Mouse (Mus musculus) CH12.LX (cell line): ENCODE results near the gene Jaml. TPM values are rescaled to one million over a fixed set of nuclear protein-coding genes. Genes with fewer than 3 reads are reported as not detected.

Experiments used
- DNase-seq: peaks from one replicate; pipeline ENCODE4 v3.0.0-alpha.2; 2013; ENCODE audit errors: extremely low read depth
- H3K27ac ChIP-seq: 2 replicates; pipeline ENCODE4 v1.5.1; 2012; ENCODE audit warnings: low read depth, mild to moderate bottlenecking, control low read depth, moderate library complexity; ENCODE audit not compliant: insufficient read depth
- H3K27me3 ChIP-seq: replicated peaks from 2 replicates; pipeline ENCODE3; 2012; ENCODE audit warnings: inconsistent platforms
- H3K36me3 ChIP-seq, 2 experiments: replicated peaks in 1 of 2; 2 replicates each; pipeline versions ENCODE3 to v1.6.1; 2012; ENCODE audit warnings: inconsistent platforms in 1 of 2, low read length in 1 of 2, mild to moderate bottlenecking in 1 of 2, mixed read lengths in 1 of 2, moderate library complexity in 1 of 2; ENCODE audit not compliant: control insufficient read depth in 1 of 2, insufficient read depth in 1 of 2
- H3K4me1 ChIP-seq, 2 experiments: 2 replicates each; pipeline ENCODE4 v1.6.1; 2012; ENCODE audit warnings: inconsistent platforms in 1 of 2, moderate library complexity in 1 of 2; ENCODE audit not compliant: insufficient read depth in 2 of 2, control insufficient read depth in 1 of 2
- H3K4me2 ChIP-seq: 2 replicates; pipeline ENCODE4 v1.6.1; 2012; ENCODE audit warnings: low read depth, mild to moderate bottlenecking, control low read depth; ENCODE audit not compliant: poor library complexity, insufficient read depth, severe bottlenecking
- H3K4me3 ChIP-seq, 3 experiments: fragments of 150-350 bp in 1 of 3; sonication (generic) in 1 of 3; replicated peaks in 1 of 3; 2 replicates each; pipeline versions ENCODE3 to v1.5.1; 2011 to 2012; ENCODE audit warnings: low read depth in 2 of 3, low read length in 2 of 3, mild to moderate bottlenecking in 2 of 3, moderate library complexity in 2 of 3, control low read depth in 1 of 3, improper control_type of control experiment in 1 of 3, inconsistent platforms in 1 of 3, mixed read lengths in 1 of 3; ENCODE audit not compliant: poor library complexity in 1 of 3
- H3K79me2 ChIP-seq: replicated peaks from 2 replicates; pipeline ENCODE4 v1.6.1; 2012; ENCODE audit warnings: mild to moderate bottlenecking, moderate library complexity; ENCODE audit not compliant: control insufficient read depth, poor library complexity, insufficient read depth, severe bottlenecking; ENCODE audit errors: extremely low read depth
- H3K9ac ChIP-seq: 2 replicates; pipeline ENCODE4 v1.6.1; 2012; ENCODE audit warnings: low read depth, mild to moderate bottlenecking, control low read depth, moderate library complexity; ENCODE audit not compliant: insufficient read depth
- H3K9me3 ChIP-seq: replicated peaks from 2 replicates; pipeline ENCODE3; 2012; ENCODE audit warnings: low read length, inconsistent platforms, mixed read lengths
- BHLHE40 ChIP-seq: IDR thresholded peaks from 2 replicates; pipeline ENCODE4 v1.6.1; 2011; ENCODE audit warnings: mild to moderate bottlenecking, low read depth, low read length, improper control_type of control experiment
- CHD1 ChIP-seq: IDR thresholded peaks from 2 replicates; pipeline ENCODE4 v1.6.1; 2012; ENCODE audit warnings: low read depth, low read length, improper control_type of control experiment, inconsistent platforms
- ELF1 ChIP-seq: IDR thresholded peaks from 2 replicates; pipeline ENCODE4 v1.6.1; 2014; ENCODE audit warnings: low read depth, mild to moderate bottlenecking, inconsistent platforms, low read length, improper control_type of control experiment
- EP300 ChIP-seq: IDR thresholded peaks from 2 replicates; pipeline ENCODE4 v1.6.1; 2011; ENCODE audit warnings: low read length, improper control_type of control experiment
- HCFC1 ChIP-seq: IDR thresholded peaks from 2 replicates; pipeline ENCODE4 v1.6.1; 2012; ENCODE audit warnings: low read depth, mild to moderate bottlenecking, inconsistent platforms, low read length, improper control_type of control experiment
- IRF4 ChIP-seq: IDR thresholded peaks from 2 replicates; pipeline ENCODE4 v1.6.1; 2014; ENCODE audit warnings: low read depth, mild to moderate bottlenecking, inconsistent platforms, low read length, improper control_type of control experiment
- JUN ChIP-seq: IDR thresholded peaks from 2 replicates; pipeline ENCODE4 v1.6.1; 2011; ENCODE audit warnings: low read depth, mild to moderate bottlenecking, low read length, improper control_type of control experiment, moderate library complexity; ENCODE audit not compliant: insufficient read depth
- KAT2A ChIP-seq: IDR thresholded peaks from 2 replicates; pipeline ENCODE4 v1.6.1; 2012; ENCODE audit warnings: low read length, improper control_type of control experiment, inconsistent platforms; ENCODE audit not compliant: insufficient replicate concordance
- MAFK ChIP-seq: IDR thresholded peaks from 2 replicates; pipeline ENCODE4 v1.6.1; 2011; ENCODE audit warnings: low read length, improper control_type of control experiment; ENCODE audit not compliant: insufficient replicate concordance
- MAZ ChIP-seq: IDR thresholded peaks from 2 replicates; pipeline ENCODE4 v1.6.1; 2012; ENCODE audit warnings: low read depth, mild to moderate bottlenecking, inconsistent platforms, low read length, improper control_type of control experiment, moderate library complexity
- MEF2A ChIP-seq: IDR thresholded peaks from 2 replicates; pipeline ENCODE4 v1.6.1; 2014; ENCODE audit warnings: low read depth, mild to moderate bottlenecking, inconsistent platforms, low read length, improper control_type of control experiment, borderline replicate concordance
- MXI1 ChIP-seq: IDR thresholded peaks from 2 replicates; pipeline ENCODE4 v1.6.1; 2011; ENCODE audit warnings: mild to moderate bottlenecking, low read depth, low read length, improper control_type of control experiment
- MYC ChIP-seq: IDR thresholded peaks from 2 replicates; pipeline ENCODE4 v1.6.1; 2011; ENCODE audit warnings: low read depth, mild to moderate bottlenecking, improper control_type of control experiment, low read length
- NELFE ChIP-seq: IDR thresholded peaks from 2 replicates; pipeline ENCODE4 v1.6.1; 2011; ENCODE audit warnings: low read depth, low read length, improper control_type of control experiment
- PAX5 ChIP-seq: IDR thresholded peaks from 2 replicates; pipeline ENCODE4 v1.6.1; 2012; ENCODE audit warnings: low read length, inconsistent platforms, mixed read lengths
- POLR2A ChIP-seq: IDR thresholded peaks from 2 replicates; pipeline ENCODE4 v1.6.1; 2011; ENCODE audit warnings: low read depth, mild to moderate bottlenecking, improper control_type of control experiment, low read length
- RCOR1 ChIP-seq: conservative IDR thresholded peaks from 2 replicates; pipeline ENCODE4 v1.6.1; 2012; ENCODE audit warnings: low read depth, mild to moderate bottlenecking, inconsistent platforms, low read length, improper control_type of control experiment
- SIN3A ChIP-seq: IDR thresholded peaks from 2 replicates; pipeline ENCODE4 v1.6.1; 2012; ENCODE audit warnings: low read length, improper control_type of control experiment, inconsistent platforms
- SMC3 ChIP-seq: IDR thresholded peaks from 2 replicates; pipeline ENCODE4 v1.6.1; 2011; ENCODE audit warnings: low read depth, low read length, improper control_type of control experiment
- TBP ChIP-seq: conservative IDR thresholded peaks from 2 replicates; pipeline ENCODE4 v1.6.1; 2011; ENCODE audit warnings: low read depth, low read length, improper control_type of control experiment
- TCF12 ChIP-seq: IDR thresholded peaks from 2 replicates; pipeline ENCODE4 v1.6.1; 2014; ENCODE audit warnings: low read depth, mild to moderate bottlenecking, inconsistent platforms, low read length, improper control_type of control experiment
- UBTF ChIP-seq: IDR thresholded peaks from 2 replicates; pipeline ENCODE4 v1.6.1; 2012; ENCODE audit warnings: low read depth, mild to moderate bottlenecking, inconsistent platforms, low read length, improper control_type of control experiment, moderate library complexity
- USF2 ChIP-seq: conservative IDR thresholded peaks from 2 replicates; pipeline ENCODE4 v1.6.1; 2011; ENCODE audit warnings: low read depth, low read length, improper control_type of control experiment
- ZC3H11A ChIP-seq: IDR thresholded peaks from 2 replicates; pipeline ENCODE4 v1.6.1; 2012; ENCODE audit warnings: low read depth, mild to moderate bottlenecking, inconsistent platforms, low read length, improper control_type of control experiment
- dilution Hi-C: fragments of 300-500 bp; cut with MboI; formaldehyde crosslinking; loops from 2 replicates; pipeline ENCODE4 v1.14.3; 2020; ENCODE audit warnings: low sequenced_read_pairs; ENCODE audit not compliant: extremely low pct_unique_long_range_greater_than_20kb, extremely low pct_ligation_motif_present
- in situ Hi-C: fragments of 300-500 bp; cut with MboI; formaldehyde crosslinking; loops from 3 replicates; pipeline ENCODE4 v1.14.3; 2019; ENCODE audit warnings: low sequenced_read_pairs, low pct_ligation_motif_present, low pct_unique_long_range_greater_than_20kb, mixed read lengths
- polyA plus RNA-seq: library from polyadenylated mRNA; unstranded; fragments of >175 nt; gene quantifications from 2 replicates; pipeline ENCODE4 v1.2.1, GENCODE M21; 2012; ENCODE audit warnings: low read depth; ENCODE audit not compliant: insufficient read length
- total RNA-seq, 2 experiments: library from RNA; depleted of rRNA; stranded (reverse); fragments of 300-350 nt in 1 of 2; fragments of >200 nt in 1 of 2; gene quantifications; 2 replicates each; pipeline ENCODE4 v1.2.3; 2012 to 2014

The Jaml gene
- total and polyA plus RNA-seq, 3 experiments = 0.51 to 1.1 (median 0.87) TPM

- H3K36me3 ChIP-seq = no peaks in the 10 kb centered on the region
- H3K4me3 ChIP-seq = no peak overlapping the region
- no peak overlapping the region for H3K9ac ChIP-seq
- DNase-seq = no peak
- H3K9me3 ChIP-seq = no peaks in the 10 kb centered on the region
- H3K27me3 ChIP-seq = no peaks in the 10 kb centered on the region
- peak overlapping the region; percentile 24; the same call in 1 of the 2 replicates for H3K4me2 ChIP-seq
- in situ Hi-C loops = no loop called here
- no peak overlapping the region for H3K27ac ChIP-seq
- dilution Hi-C loops = no loop called here
- H3K79me2 ChIP-seq = no peaks in the 10 kb centered on the region
- H3K4me1 ChIP-seq = peaks cover 20 to 43% of the 10 kb centered on the region in 2 experiments
- no peak for TF ChIP-seq KAT2A
- no peak for TF ChIP-seq MXI1
- TF ChIP-seq EP300 = 0 out of 2 replicates have a peak, but pooled peaks have one; percentile 31
- TF ChIP-seq ELF1 = peak; percentile 32; the same call in 1 of the 2 replicates
- TF ChIP-seq TBP = no peak
- TF ChIP-seq TCF12 = peak; percentile 23; the same call in 1 of the 2 replicates
- no peak for TF ChIP-seq NELFE
Observed at GRCm38 (mm10) chr9:45084556-45084955, 5.6 kb downstream of the Jaml start.

- DNase-seq = no peak
- no peaks in the 10 kb centered on the region for H3K27me3 ChIP-seq
- no peaks in the 10 kb centered on the region for H3K36me3 ChIP-seq
- H3K79me2 ChIP-seq = no peaks in the 10 kb centered on the region
- H3K9ac ChIP-seq = no peak overlapping the region
- peaks cover 20 to 39% of the 10 kb centered on the region in 2 experiments for H3K4me1 ChIP-seq
- dilution Hi-C loops = no loop called here
- no peak overlapping the region for H3K27ac ChIP-seq
- no peak overlapping the region for H3K4me3 ChIP-seq
- no peaks in the 10 kb centered on the region for H3K9me3 ChIP-seq
- in situ Hi-C loops = no loop called here
- no peak overlapping the region for H3K4me2 ChIP-seq
- TF ChIP-seq ELF1 (peak; percentile 52), HCFC1 (no peak)
- TF ChIP-seq, all 38 proteins: peak for 1
Observed at GRCm38 (mm10) chr9:45085741-45086690, 7.0 kb downstream of the Jaml start.

- Histone ChIP-seq H3K27ac (no peak overlapping the region), H3K36me3 (no peaks in the 10 kb centered on the region), H3K9me3 (no peaks in the 10 kb centered on the region), H3K9ac (no peak overlapping the region), H3K4me3 (no peak overlapping the region), H3K27me3 (no peaks in the 10 kb centered on the region), H3K4me1 (peaks cover 21 to 37% of the 10 kb centered on the region in 2 experiments), H3K79me2 (no peaks in the 10 kb centered on the region), H3K4me2 (no peak overlapping the region)
- in situ Hi-C loops = no loop called here
- dilution Hi-C loops = no loop called here
- no peak for DNase-seq
- TF ChIP-seq ELF1 = no peak
- TF ChIP-seq SIN3A = no peak
- TF ChIP-seq RCOR1 = no peak
- no peak for TF ChIP-seq ZC3H11A
- TF ChIP-seq USF2 = no peak
- no peak for TF ChIP-seq CHD1
- TF ChIP-seq UBTF = no peak
- TF ChIP-seq JUN = no peak
- TF ChIP-seq IRF4 = no peak
- no peak for TF ChIP-seq MEF2A
- no peak for TF ChIP-seq EP300
- no peak for TF ChIP-seq BHLHE40
- no peak for TF ChIP-seq POLR2A
- TF ChIP-seq MAFK = no peak
- TF ChIP-seq MAZ = no peak
- TF ChIP-seq TBP = no peak
- TF ChIP-seq MYC = no peak
- no peak for TF ChIP-seq PAX5
- TF ChIP-seq SMC3 = no peak
Observed at GRCm38 (mm10) chr9:45088040-45088439, 9.1 kb downstream of the Jaml start.
